Mouse (Mus musculus) liver, embryonic 13.5 days (tissue): ENCODE data around the gene Lin28b. TPM values are rescaled to one million over a fixed set of nuclear protein-coding genes. Genes with fewer than 3 reads are reported as not detected.

Experiments used
- ATAC-seq: fragments of 200-750 bp; cut with Nextera tagmentation; 2 replicates; pipeline ENCODE4 v1.8.0; 2017; ENCODE audit warnings: low read depth, mild to moderate bottlenecking, moderate number of reproducible peaks, moderate library complexity
- DNase-seq: peaks from one replicate; pipeline ENCODE4 v3.0.0; 2022
- H3K27ac ChIP-seq: fragments of 300-500 bp; sonication (generic); 2 replicates; pipeline ENCODE4 v1.5.1; 2015; ENCODE audit warnings: moderate library complexity, mild to moderate bottlenecking, inconsistent platforms
- H3K27me3 ChIP-seq: fragments of 300-500 bp; sonication (generic); 2 replicates; pipeline ENCODE4 v1.6.1; 2015; ENCODE audit warnings: mild to moderate bottlenecking, inconsistent platforms
- H3K36me3 ChIP-seq: fragments of 300-500 bp; sonication (generic); 2 replicates; pipeline ENCODE4 v1.6.1; 2015; ENCODE audit warnings: mild to moderate bottlenecking, inconsistent platforms
- H3K4me1 ChIP-seq: fragments of 300-500 bp; sonication (generic); replicated peaks from 2 replicates; pipeline ENCODE4 v1.6.1; 2015; ENCODE audit warnings: inconsistent platforms
- H3K4me2 ChIP-seq: fragments of 300-500 bp; sonication (generic); 2 replicates; pipeline ENCODE4 v1.6.1; 2015; ENCODE audit warnings: inconsistent platforms, mild to moderate bottlenecking, moderate library complexity
- H3K4me3 ChIP-seq: fragments of 300-500 bp; sonication (generic); replicated peaks from 2 replicates; pipeline ENCODE4 v1.5.1; 2015; ENCODE audit warnings: mild to moderate bottlenecking, inconsistent platforms
- H3K9ac ChIP-seq: fragments of 300-500 bp; sonication (generic); 2 replicates; pipeline ENCODE4 v1.6.1; 2015; ENCODE audit warnings: mild to moderate bottlenecking, inconsistent platforms
- H3K9me3 ChIP-seq: fragments of 300-500 bp; sonication (generic); replicated peaks from 2 replicates; pipeline ENCODE4 v1.6.1; 2016; ENCODE audit warnings: inconsistent platforms
- WGBS: fragments of 180-500 bp; shearing (Covaris S2); methylation state at CpG from one replicate; pipeline ENCODE4 v1.1.7; 2015; ENCODE audit not compliant: insufficient replicate concordance; 5-methylcytosine and 5-hydroxymethylcytosine counted together
- polyA plus RNA-seq: library from polyadenylated mRNA; unstranded; fragments of >200 nt; fragmentation: Nextera tagmentation; extraction: Ambion mirVana; gene quantifications from 2 replicates; pipeline ENCODE4 v1.2.1, GENCODE M21; 2015

Lin28b gene
- polyA plus RNA-seq, 1 experiment from 2014 or later: 11.2 TPM

DNA sequence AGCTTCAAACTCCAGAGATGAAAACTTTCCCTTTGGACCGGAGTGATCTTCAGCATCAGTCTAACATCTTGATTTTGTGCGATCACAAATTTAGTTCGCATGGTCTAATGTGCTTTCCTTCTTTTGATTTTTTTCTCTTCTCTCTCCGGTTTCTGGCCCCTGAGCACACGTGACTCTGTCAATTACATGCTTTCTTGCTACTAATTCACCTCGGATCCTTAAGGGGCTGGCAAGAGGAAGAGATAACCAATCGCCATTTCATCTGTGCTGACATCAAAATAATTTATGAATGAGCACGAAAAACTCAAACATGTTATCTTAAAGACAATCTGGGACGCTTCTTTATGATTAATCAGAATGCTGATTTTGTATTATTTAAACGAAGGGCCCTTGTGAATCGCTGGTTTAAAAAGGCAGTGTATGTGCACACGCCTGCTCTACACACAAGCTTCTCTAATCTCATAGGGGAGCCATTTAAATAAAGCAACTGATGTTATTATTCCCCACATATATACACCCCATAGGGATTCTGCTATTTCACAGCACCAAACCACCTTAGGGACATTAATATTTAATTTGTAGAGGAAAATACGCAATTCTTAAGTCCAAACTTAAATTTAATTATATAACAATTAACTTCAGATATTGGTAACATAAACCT is 16.0 kb downstream of the Lin28b start:
- 2% methylated on average over 13 of the region's 13 CpGs for WGBS
- H3K4me1 ChIP-seq: peaks cover 46% of the 10 kb centered on the region
- H3K4me3 ChIP-seq: peak overlapping the region; percentile 63
- peak overlapping the region; percentile 53; the same call in 1 of the 2 replicates for H3K27ac ChIP-seq
- ATAC-seq: peak; percentile 30; the same call in 1 of the 2 replicates
- H3K9ac ChIP-seq: peak overlapping the region; percentile 69
- no peaks in the 10 kb centered on the region for H3K9me3 ChIP-seq
- H3K4me2 ChIP-seq: peak overlapping the region; percentile 81
- H3K36me3 ChIP-seq: no peaks in the 10 kb centered on the region
- no peak for DNase-seq
- no peaks in the 10 kb centered on the region for H3K27me3 ChIP-seq

DNA sequence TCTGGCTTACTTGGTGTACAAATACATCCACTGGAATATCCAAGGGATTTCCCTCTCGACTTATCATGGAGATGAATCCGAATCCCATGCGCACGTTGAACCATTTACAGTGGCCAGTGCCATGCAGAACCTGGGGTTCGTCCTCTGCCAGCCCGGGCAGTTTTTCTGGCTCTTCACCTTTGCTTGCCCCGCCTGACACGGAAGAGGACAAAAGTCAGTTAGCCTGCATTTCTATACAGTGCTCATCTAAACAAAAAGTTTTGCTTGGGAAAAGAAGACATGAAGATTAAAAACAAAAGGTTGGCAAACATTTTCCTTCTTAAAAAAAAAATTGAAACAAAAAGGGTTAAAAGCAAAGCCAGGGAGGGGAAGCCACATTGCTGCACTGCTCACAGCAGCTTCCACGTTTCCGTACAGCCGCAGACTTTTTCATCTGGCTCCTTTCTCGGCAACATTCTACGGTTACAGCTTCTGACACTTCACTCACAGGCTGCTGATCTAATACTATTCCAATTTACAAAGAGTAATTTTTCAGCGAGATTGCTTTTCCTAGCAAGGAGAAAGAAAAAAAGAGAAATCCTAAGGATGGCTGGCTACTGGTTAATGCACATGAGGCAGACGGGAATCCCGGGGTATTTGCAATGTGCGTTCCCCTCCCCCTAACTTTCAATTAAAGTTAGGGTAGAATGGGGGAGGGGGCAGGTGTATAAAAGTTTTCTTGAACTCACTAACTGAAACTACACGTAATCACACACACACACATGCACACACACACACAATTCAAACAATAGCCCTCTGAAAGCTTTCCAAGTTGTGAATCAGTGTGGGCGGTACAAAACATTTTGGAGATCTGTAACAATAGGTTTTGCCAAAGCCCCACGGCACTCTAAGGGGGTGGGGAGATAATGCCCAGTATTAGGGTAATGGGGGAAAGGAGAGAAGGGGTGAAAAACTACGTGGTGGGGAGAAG is 16.9 kb downstream of the Lin28b start:
- peak overlapping the region; percentile 69 for H3K9ac ChIP-seq
- ATAC-seq (peak; percentile 47), DNase-seq (no peak)

DNA sequence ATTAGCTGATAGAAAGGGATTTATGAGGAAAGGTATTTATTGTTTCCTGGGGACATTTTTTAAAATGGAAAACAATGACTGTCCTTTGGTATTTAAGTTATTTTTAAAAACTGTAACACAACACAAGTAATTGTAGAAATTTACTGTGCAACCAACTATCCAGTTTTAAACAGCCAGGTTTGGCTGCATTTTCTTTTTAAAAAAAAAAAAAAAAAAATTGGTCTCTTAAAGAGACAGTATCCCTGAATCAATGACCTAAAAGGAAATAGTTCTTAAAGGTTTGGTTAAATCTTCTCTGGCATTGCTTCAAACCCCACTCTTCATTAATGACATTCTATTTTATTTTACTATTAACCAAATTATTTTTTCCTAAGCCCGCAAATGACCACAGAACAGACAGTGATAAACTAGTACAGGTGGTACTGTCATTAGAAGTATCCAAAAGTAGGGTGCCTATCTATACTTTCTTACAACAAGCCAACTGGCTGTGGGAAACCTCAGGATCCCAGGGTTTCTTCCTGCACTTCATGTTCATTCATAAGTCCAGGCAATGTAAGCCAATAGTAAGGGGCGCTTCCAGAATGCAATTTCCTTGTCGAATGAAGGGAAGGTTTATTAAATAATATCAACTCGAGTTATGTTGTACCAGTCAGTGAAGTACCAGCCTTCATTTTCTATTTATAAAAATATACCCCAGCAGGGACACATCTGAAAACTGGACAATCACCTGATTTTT is 17.8 kb downstream of the Lin28b start:
- peaks cover 43% of the 10 kb centered on the region for H3K4me1 ChIP-seq
- no peaks in the 10 kb centered on the region for H3K9me3 ChIP-seq
- no peaks in the 10 kb centered on the region for H3K27me3 ChIP-seq
- no peaks in the 10 kb centered on the region for H3K36me3 ChIP-seq
- peak overlapping the region; percentile 63 for H3K4me3 ChIP-seq
- H3K9ac ChIP-seq: peak overlapping the region; percentile 69
- ATAC-seq: no peak
- no peak for DNase-seq
- H3K4me2 ChIP-seq: peak overlapping the region; percentile 81
- 25% methylated on average over 4 of the region's 4 CpGs for WGBS
- no peak overlapping the region for H3K27ac ChIP-seq

More for the DNA sequence above, 16.9 kb downstream of the Lin28b start:
- H3K9me3 ChIP-seq: no peaks in the 10 kb centered on the region
- no peaks in the 10 kb centered on the region for H3K27me3 ChIP-seq
- no peaks in the 10 kb centered on the region for H3K36me3 ChIP-seq
- H3K4me1 ChIP-seq: peaks cover 46% of the 10 kb centered on the region
- H3K4me2 ChIP-seq: peak overlapping the region; percentile 81
- peak overlapping the region; percentile 53 for H3K27ac ChIP-seq
- H3K4me3 ChIP-seq: peak overlapping the region; percentile 63
- 1% methylated on average over 21 of the region's 21 CpGs for WGBS

DNA sequence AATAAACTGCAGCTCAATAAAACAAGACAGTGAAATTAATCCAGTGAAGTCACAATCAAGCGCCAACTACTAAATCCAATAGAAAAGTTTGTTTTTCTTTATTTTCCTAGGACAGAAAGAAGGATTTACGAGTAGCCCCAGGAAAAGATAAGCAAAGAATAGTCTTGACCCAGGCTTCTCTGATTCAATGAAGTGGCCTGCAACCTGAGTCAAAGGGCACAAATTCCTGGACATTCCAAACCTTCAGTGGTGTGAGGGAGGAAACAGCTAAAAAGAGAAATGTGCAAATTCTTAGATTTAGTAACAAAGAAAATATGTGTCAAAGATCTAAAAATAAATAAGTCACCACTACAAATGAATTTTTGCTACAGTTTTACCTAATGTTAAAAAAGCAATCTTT is 27.6 kb downstream of the Lin28b start:
- H3K4me1 ChIP-seq: peaks cover 16% of the 10 kb centered on the region
- no peaks in the 10 kb centered on the region for H3K27me3 ChIP-seq
- no peak overlapping the region for H3K4me2 ChIP-seq
- DNase-seq (no peak), ATAC-seq (no peak)
- no peak overlapping the region for H3K9ac ChIP-seq
- 60% methylated on average over 2 of the region's 2 CpGs for WGBS
- H3K36me3 ChIP-seq: peaks cover 4% of the 10 kb centered on the region; the same call in 1 of the 2 replicates
- no peak overlapping the region for H3K27ac ChIP-seq
- H3K4me3 ChIP-seq: no peak overlapping the region
- no peaks in the 10 kb centered on the region for H3K9me3 ChIP-seq

DNA sequence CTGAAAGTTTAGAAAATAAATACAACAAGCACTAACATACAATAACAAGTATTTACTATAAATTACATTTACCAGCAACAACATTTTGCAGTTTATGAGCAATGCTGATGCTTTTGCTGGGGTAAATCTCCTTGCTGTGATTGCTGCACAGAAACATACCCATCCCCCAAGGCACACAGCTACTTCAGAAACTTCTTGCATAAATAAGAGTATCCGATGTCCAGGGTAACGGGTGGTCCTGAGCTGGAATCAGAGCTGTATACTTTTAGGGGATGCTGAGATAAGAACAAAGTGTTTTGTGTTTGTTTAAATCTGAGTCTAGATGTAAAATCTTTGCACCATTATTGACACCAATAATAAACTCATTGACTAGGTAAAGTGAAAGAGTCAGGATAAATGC is 28.1 kb downstream of the Lin28b start:
- H3K36me3 ChIP-seq: peaks cover 4% of the 10 kb centered on the region; the same call in 1 of the 2 replicates
- H3K4me1 ChIP-seq: peaks cover 17% of the 10 kb centered on the region
- H3K9me3 ChIP-seq: no peaks in the 10 kb centered on the region
- H3K9ac ChIP-seq: no peak overlapping the region
- no peak overlapping the region for H3K4me2 ChIP-seq
- no peaks in the 10 kb centered on the region for H3K27me3 ChIP-seq
- WGBS: 71% methylated on average over 2 of the region's 2 CpGs
- no peak overlapping the region for H3K4me3 ChIP-seq
- H3K27ac ChIP-seq: no peak overlapping the region
- DNase-seq (no peak), ATAC-seq (no peak)

DNA sequence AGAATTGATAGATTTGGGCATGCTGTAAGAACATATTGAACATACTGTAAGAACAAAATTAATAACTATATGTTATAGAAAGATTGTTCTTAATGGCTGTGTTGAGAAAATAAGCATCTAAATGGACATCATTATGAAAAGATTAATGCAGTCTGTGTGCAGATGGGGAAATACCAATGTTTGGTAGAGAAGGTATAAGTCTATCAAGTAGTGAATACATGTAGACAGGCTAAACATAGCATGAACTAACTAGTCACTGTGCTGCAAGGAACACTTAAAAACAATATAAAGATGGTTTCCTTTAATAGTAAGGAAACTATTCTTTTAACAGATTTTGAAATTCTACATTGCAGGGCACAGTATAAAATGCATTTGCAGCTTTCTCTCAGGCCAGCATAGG is 39.6 kb downstream of the Lin28b start:
- Histone ChIP-seq H3K9me3 (no peaks in the 10 kb centered on the region), H3K36me3 (no peaks in the 10 kb centered on the region), H3K4me3 (peak overlapping the region; percentile 21; the same call in 1 of the 2 replicates), H3K27ac (no peak overlapping the region), H3K27me3 (no peaks in the 10 kb centered on the region), H3K9ac (no peak overlapping the region), H3K4me2 (peak overlapping the region; percentile 44), H3K4me1 (peaks cover 19% of the 10 kb centered on the region)
- DNase-seq (no peak), ATAC-seq (no peak)

DNA sequence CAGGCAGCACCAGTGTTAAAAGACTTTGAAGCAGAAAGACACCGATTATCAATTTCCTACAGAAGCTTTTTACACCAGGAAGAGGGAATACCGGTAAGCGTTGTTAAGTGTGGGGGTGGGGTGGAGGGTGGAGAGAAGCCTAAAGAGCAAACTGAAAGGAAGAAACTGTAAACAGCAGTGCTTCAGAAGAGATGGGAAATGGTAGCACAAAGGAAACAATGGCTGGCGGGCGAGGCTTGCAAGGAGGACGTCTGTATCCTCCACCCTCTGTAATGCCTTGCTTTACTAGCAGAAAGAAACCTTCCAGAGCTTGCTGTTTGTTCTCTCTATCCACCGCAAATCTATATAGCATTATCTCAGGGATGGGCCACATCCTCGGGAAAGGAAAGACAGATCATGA is 40.0 kb downstream of the Lin28b start:
- peak overlapping the region; percentile 44 for H3K4me2 ChIP-seq
- H3K9me3 ChIP-seq: no peaks in the 10 kb centered on the region
- no peak overlapping the region for H3K9ac ChIP-seq
- peak overlapping the region; percentile 21; the same call in 1 of the 2 replicates for H3K4me3 ChIP-seq
- H3K27ac ChIP-seq: no peak overlapping the region
- no peaks in the 10 kb centered on the region for H3K36me3 ChIP-seq
- WGBS: 3% methylated on average over 8 of the region's 8 CpGs
- peaks cover 19% of the 10 kb centered on the region for H3K4me1 ChIP-seq
- no peaks in the 10 kb centered on the region for H3K27me3 ChIP-seq
- ATAC-seq (no peak), DNase-seq (no peak)

DNA sequence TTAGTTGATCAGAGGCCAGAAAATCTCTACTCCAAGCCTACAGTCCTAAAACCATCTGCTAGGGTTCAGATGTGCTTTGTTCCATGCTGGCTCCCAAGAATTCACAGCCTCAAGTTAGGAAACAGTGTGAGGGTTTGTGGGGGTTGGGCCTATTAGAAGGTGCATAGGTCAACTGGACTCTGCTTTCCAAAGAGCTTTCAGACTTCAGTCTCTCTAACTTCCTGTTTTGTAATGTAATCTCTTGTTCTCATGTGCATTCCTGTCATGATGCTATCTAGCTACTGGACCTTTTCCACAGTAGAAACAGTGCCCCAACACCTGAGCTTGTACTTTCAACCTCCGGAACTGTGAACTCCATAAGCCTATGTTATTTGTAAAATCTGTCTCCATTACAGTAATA is 63.8 kb downstream of the Lin28b start:
- Histone ChIP-seq H3K36me3 (no peaks in the 10 kb centered on the region; the same call in 1 of the 2 replicates), H3K4me1 (no peaks in the 10 kb centered on the region), H3K4me3 (no peak overlapping the region), H3K9ac (no peak overlapping the region), H3K9me3 (no peaks in the 10 kb centered on the region), H3K4me2 (no peak overlapping the region), H3K27me3 (no peaks in the 10 kb centered on the region), H3K27ac (peak overlapping the region; percentile 51; the same call in 1 of the 2 replicates)
- no peak for DNase-seq
- 31% methylated on average over 1 of the region's 1 CpGs for WGBS
- peak; percentile 68 for ATAC-seq

DNA sequence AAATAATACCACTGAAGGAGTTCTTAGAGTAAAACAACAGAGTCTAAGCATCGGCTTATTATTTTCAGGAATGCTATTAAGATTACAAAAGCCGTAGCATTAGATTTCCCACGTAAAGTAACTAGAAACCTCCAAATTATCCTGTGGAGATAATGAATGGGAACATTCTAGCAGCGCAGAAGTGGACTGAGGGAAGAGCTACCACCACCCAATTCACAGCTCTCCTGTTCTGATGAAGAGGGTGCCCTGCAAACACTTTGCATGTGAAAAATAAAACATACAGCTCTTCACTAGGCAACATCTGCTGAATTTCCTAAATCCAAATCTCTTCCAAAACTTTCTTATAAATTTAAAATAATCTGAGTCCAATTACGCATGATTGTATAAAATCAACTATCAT is 74.1 kb downstream of the Lin28b start:
- no peaks in the 10 kb centered on the region for H3K4me1 ChIP-seq
- H3K27me3 ChIP-seq: no peaks in the 10 kb centered on the region
- no peak overlapping the region for H3K9ac ChIP-seq
- no peak overlapping the region for H3K4me2 ChIP-seq
- ATAC-seq (no peak), DNase-seq (no peak)
- no peak overlapping the region for H3K4me3 ChIP-seq
- 0 out of 2 replicates have a peak, but pooled peaks cover 3% of the 10 kb centered on the region for H3K36me3 ChIP-seq
- no peak overlapping the region for H3K27ac ChIP-seq
- H3K9me3 ChIP-seq: no peaks in the 10 kb centered on the region
- WGBS: 85% methylated on average over 5 of the region's 5 CpGs

DNA sequence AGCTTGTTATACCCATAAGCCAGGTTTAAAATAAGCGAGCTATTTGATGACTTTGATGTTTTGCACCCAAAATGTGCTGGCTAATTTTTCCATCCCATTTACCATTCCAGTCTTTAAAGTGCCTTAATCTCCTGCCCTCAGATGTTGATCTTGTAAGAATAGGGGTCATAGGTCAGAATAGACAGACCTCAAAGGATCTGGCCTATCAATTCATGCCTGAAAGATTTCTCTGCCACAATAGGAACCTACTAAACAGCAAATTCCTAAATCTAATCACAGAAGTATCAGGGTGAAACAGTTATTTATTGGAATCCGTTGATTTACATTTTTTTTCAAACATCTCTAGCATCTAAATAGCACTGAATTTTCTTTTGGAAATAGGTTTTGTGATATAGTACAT is 74.5 kb downstream of the Lin28b start:
- Histone ChIP-seq H3K4me1 (no peaks in the 10 kb centered on the region), H3K9ac (no peak overlapping the region), H3K9me3 (no peaks in the 10 kb centered on the region), H3K27me3 (no peaks in the 10 kb centered on the region), H3K4me3 (no peak overlapping the region), H3K36me3 (0 out of 2 replicates have a peak, but pooled peaks cover 3% of the 10 kb centered on the region), H3K4me2 (no peak overlapping the region), H3K27ac (no peak overlapping the region)
- WGBS: 66% methylated on average over 2 of the region's 2 CpGs
- DNase-seq (no peak), ATAC-seq (no peak)
